Mouse (Mus musculus) CD4-positive, CD25-positive, alpha-beta regulatory T cell, adult 4 months (primary cell): ENCODE results near the gene Dlk2. TPM values are rescaled to one million over a fixed set of nuclear protein-coding genes. Genes with fewer than 3 reads are reported as not detected.

Experiments
- ATAC-seq: one replicate; pipeline ENCODE4 v1.8.0; 2017
- polyA plus RNA-seq, 2 experiments: library from polyadenylated mRNA; unstranded; fragments of 100-300 nt; shearing (Covaris generic); gene quantifications; one replicate each; pipeline ENCODE4 v1.2.1; 2017

The Dlk2 gene
- polyA plus RNA-seq, result not detected

DNA sequence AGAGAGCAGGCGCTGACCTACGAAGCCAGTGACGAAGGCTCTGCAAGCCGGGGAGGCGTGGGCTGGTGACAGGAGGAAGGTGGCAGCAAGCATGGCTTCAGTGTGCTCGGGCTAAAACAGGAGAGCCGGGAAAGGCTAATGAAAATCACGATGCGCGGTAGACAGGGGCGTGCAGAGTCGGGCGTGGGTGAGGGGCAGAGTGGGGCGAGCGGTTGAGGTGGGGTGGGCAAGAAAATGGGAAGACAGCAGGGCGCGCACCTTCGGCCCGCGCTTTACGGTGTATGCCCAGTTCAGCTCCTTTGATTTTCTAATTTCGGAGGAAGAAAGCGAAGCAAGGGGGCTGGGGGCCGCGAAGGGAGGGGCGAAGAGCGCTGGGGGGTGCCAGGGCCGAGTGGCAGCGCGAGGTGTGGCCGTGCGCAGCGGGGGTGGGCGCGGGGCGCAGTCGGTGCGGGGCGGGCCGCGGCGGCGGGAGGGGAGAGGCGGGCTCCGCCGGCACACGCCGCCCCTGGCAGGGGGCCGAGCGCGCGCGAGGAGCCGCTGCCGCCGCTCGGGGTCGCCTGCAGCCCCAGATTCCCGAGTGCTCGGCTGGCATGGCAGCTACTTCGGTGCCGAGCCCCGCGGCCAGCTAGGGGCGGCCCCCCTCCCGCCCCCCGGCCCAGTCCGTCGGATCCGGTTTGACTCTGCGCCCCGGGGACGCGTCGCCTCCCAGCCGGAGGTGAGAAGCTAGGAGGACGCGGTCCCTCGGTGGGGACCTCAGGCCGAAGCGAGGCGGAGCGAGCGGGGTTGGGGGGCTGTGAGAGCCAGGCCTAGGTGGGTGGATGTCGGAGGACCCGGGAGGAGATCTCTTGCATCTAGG is at the start of gene Dlk2:
TSS of gene Dlk2 (plus strand) at position 58 of the 856 bp plus-strand sequence.
- ATAC-seq, result peak; percentile 42

DNA sequence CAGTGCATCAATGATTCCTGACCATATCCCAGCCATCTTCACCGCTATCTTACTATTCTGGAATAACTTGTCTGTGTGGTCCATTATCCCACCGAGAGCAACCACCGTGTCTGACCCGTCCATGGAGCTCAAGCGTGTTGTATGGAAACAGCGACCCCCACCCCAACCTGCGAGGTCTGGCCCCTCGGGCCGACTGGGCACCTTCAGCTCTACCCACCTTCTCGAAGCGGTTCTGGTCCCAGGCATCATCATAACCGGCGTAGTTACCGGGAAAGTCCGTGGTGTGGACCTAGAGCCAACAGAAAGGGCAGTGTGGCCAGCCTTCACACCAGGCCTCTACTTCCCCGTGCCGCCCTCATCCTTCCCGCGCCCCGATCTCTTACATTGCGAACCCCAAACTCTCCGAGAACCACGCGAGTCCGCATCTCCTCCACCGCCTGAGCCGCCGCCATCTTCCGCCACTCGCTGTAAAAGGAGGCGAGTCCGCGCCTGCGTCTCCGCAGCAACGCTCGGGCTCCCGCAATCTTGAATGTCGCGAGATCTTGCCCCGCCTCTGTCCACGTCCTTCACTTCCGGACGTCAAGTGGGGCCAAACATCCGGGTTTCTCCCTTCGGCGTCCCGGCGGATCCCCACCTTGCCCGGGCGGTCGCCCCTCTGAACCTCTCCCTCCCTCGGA is 49.6 kb upstream of the Dlk2 start, which contains the start of the genes Polr1c and Yipf3:
TSS of gene Polr1c (minus strand) at position 543 of the 677 bp plus-strand sequence.
TSS of gene Yipf3 (plus strand) at position 569 of the 677 bp plus-strand sequence.
- ATAC-seq, result peak; percentile 97

DNA sequence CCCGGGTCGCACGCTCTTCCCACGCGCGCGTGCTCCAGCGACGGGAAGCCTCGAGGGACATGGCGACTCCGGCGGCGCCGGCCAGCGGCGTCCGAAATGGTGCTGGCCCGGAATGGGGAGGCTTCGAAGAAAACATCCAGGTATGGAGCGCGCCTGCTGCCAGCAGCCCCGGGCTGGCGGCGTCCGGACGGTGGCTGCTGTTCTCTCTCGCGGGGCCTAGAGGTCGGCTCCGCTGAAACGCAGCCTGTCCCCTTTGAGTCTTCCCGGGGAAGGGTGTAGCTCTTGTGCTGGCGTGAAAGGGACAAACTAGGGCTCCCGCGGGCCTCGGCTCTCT is 49.1 kb upstream of the Dlk2 start:
- ATAC-seq, result peak; percentile 35

DNA sequence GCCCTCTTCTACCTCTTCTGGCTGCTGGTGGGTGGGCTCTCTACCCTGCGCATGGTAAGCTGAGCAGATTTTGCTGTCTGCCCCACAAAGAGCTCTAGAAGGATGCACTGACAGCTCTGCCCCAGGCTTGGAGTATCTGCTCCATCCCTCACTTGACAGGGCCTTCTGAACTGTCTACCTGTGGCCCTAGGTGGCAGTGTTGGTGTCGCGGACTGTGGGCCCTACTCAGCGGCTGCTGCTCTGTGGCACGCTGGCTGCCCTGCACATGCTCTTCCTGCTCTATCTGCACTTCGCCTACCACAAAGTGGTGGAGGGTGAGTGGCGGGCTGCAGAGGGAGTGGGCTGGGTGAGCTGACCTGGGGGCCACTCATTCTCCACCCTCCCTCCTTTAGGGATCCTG is 46.0 kb upstream of the Dlk2 start:
- ATAC-seq, result no peak

DNA sequence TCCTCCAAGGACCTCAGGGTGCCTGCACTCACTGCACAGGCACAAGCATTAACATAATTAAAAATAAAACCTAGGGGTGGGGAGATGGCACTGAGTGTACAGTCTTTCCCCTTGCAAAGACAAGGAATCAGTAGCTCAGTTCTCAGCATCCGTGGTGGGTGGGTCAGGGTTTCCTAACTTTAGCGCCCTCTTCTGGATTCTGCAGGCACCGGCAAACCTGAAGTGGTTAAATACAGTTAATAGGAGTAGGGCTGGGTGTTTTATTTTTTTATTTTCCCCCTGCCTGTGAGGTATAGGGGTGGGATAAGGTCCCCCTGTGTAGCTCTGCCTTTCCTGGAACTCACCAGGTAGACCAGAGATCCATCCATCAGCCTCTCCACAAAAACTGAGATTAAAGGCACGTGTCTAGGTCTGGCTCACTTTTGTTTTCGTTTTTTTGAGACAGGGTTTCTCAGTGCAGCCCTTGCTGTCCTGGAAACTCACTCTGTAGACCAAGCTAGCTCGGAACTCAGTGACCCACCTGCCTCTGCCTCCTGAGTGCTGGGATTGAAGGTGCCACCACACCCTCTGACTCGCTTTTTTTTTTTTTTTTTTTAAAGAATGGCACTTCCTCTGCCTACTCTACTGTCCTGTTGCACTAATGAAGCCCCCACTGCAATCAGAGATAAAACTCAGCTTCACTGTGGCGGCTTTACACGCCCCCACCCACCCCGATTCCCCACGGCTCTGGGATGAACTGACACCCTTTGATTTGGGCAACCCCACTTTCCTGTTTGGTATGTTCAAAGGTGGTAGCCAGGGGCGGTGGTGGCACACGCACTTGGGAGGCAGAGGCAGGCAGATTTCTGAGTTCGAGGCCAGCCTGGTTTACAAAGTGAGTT is 44.4 kb upstream of the Dlk2 start:
- no peak for ATAC-seq

DNA sequence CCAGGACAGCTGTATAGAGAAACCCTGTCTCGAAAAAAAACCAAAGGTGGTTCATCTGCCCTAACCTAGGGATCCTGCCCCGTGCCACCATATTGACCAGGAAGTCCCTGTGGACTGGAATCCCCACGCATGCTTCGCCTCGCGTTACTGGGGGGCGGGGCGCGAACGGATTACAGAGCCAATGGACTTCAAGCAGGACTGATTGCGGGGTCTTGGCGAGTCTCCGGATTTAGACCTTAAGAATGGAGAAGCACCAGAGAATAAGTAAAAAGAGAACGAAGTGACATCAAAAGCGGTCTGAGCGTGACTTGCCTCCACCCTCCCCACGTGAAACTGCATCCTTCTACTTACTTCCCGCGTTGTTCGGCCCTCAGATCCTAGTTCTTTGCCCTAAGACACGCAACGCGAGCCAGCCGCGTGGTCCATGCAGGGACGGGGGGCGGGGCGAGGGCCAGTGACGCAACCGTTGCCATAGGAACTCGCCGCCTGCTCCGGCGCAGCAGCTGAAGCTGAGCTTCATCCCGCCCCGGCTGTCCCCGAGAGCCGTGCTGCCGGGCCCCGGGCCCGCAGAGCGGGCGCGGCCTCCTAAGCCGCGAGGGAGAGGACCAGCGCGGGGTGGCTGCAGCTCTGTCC is 43.7 kb upstream of the Dlk2 start, which contains the start of gene Lrrc73:
TSS of gene Lrrc73 (plus strand) at position 80 of the 633 bp plus-strand sequence.
- peak; percentile 89 for ATAC-seq

DNA sequence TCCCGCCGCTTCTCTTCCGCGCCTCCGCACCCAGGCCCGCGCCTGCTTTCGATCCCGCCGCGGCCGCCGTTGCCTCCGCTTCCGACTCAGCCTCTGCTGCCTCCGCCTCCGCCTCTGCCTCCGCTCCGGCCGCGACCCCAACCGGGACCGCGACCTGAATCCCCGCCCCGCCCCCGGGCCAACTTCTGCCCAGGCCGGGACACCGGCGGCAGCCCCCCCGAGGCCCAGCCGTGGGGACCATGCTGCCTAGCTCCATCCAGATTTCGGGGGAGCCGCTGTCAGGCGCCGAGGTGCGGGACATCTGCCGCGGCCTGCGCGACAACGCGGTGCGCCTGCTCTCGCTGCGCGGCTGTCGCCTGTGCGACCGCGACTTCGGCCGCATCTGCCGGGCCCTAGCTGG is 43.1 kb upstream of the Dlk2 start:
- ATAC-seq, result no peak

DNA sequence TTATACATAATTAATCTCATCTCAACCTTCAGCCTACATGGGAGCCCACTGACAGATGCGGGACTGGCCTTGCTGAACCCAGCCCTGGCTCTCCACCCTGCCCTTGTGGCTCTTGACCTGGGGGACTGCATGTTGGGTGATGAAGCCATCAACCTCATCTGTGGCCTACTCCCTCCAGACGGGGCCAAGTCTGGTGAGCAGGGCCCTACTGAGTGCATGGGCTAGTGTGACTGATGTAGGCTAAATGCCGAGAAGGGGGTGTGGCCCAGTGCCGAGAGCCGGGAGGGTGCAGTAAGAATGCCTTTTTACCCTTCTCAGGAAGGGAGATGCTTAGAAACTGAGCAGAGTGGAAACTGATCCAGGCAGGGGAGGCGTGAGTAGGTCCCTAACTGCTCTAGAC is 42.1 kb upstream of the Dlk2 start:
- no peak for ATAC-seq

DNA sequence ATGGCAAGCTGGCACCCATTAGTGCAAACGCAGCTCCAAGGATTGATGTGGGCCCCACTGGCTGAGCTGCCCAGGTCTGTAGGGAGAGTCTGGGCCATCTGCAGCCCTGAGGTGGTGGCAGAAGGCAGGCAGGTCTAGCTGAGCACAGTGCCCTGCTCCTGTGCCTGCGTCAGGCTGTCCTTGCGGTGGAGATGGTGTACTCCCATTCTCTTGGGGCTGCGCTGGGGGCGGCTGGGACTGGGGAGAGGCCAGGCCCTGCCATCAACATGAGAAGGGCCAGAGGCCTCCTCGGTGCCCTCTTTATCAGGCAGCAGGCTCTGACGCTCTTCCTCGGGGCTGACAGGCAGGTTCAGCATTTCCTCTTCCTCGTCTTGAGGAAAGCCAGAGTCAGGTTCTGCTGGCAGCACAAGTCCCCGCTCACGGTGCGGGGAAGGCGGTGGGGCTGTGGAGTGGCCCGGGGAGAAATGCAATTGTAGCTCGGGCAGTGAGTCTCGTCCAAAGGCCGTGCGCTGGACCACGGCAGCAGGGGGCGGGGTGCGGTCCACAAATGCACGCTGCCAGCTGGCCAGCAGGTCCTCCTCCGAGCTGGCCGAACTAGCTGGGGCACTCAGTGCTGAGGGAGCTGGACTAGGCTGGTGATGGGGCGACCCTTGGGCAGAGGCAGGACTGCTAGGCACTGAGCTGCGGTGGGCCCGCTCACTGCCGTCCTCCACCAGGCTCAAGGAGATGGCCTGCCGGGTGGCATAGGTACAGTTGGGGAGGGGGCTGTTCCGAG is 38.8 kb upstream of the Dlk2 start:
- no peak for ATAC-seq

DNA sequence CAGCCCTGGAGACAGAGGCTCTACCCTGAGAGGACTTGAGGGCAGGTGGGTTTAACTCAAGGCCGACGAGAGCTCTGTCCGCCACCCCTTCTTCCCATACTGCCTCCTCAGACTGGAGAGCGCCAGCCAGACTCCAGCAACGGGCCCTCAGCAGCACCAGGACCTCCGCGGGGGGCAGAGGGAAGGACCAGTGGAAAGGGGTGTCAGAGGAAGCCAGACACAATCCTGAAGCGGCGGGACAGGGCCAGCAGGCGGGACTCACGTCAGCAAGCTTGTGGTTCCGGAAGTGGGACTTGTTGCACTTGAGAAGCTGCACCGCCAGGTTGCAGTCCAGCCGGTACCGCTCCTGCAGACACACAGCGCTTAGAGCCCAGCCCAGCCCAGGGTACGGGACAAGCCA is 37.5 kb upstream of the Dlk2 start:
- ATAC-seq, result no peak

DNA sequence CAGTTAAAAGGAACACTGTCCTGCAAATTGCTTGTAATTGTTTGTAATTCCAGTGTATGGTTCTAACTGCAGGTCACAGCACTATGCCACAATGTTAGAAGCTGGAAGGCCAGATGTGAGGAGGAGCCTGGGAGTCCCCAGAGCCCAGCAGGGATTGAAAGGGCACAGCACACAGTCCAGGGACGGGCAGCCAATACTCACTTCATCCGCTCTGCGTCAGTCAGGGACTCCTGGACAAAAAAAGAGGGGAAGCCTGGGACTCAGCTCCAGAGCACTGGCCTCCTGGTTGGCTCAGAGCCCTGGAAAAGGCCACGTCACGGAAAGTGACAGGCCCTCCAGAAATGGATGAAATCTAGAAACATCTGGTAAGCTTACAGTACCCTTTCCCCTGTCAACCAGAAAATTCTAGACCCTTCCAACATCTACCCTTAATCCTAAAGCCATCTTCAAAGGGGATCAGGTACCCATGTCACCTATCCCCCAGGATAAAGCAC is 35.0 kb upstream of the Dlk2 start:
- no peak for ATAC-seq

DNA sequence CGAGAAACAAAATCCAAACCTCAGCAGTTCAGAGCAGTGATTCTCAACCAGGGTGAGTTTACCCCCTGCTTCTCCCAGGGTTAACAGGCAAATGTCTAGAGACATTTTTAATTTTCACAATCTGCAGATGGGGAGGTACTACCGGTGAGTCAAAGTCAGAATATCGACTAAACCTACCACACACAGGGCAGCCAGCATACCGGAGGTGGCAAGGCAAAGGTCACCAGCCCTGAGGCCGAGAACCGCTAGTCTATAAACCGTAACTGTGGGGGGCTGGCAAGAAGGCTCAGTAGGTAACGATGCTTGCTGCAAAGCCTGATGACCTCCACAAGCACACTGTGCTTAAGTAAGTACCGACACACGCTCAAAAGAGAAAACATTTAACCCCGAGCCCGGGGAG is 31.7 kb upstream of the Dlk2 start:
- no peak for ATAC-seq

DNA sequence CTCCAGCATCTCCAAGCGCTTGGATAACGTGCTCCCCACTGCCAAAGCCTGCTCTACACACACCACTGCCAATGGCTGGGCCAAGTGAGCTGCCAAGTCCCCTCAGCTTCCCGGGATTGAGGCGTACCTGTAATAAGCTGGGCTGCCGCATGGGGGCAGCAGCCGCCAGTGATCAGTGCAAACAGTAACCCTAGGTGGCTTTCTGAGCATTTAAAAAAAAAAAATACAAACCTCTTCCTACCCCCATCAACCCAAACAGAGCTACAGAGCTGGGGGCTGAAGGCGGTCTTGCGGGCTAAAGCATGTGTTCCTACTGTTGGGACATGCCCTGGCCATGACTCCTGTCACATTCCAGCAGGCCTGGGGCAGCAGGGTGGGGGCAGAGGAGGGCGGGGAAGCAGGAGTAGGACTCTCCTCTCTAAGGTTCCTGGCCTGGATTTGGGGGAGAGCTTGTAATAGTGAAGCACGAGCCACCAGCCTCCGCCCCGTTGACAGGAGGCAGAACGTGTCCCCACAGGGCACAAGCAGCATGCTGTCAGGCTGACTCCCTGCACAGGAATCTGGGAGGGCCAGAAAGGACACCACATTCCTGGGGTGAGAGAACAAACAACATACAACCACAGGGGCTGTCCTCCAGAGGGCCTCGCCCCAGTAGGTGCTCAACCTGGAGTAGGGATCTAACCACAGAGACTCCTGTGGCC is 31.2 kb upstream of the Dlk2 start:
- peak; percentile 62 for ATAC-seq

DNA sequence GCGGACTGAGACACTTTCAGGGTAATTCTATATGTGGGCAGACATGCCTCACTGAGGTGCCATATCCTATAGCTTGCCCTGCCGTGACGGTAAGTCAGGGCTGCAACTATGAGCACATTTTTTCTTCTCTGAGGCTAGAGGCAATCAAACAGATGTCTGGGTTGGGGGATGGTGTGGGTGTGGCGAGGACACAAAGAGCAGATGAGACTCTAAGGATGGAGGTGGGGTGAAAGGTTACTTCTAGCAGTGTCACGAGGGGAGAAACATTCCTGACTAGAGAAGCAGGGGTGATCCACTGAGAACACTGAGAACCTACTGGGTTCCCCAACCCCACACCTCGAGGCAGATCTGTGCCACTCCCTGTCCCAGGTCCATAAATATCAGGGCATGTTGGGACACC is 30.2 kb upstream of the Dlk2 start:
- ATAC-seq, result no peak

DNA sequence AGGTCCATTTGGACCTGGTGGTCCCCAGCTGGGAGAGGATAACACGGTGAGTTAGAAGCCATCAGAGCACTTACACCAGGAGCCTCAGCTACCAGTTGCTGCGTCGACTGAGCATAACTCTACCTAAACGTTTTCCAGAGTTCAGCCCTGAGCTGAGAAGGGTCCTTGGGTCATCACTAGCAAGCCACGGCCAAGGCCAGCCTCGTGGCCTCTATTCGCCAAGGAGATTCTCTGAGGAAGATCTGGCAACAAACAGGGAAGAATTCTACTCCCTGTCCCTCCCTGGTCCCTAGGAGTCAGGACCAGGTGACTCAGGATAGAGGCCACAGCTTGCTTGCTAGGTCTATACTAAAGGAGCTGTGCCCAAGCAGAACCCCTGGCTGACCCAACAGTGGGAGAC is 29.7 kb upstream of the Dlk2 start:
- ATAC-seq, result no peak

DNA sequence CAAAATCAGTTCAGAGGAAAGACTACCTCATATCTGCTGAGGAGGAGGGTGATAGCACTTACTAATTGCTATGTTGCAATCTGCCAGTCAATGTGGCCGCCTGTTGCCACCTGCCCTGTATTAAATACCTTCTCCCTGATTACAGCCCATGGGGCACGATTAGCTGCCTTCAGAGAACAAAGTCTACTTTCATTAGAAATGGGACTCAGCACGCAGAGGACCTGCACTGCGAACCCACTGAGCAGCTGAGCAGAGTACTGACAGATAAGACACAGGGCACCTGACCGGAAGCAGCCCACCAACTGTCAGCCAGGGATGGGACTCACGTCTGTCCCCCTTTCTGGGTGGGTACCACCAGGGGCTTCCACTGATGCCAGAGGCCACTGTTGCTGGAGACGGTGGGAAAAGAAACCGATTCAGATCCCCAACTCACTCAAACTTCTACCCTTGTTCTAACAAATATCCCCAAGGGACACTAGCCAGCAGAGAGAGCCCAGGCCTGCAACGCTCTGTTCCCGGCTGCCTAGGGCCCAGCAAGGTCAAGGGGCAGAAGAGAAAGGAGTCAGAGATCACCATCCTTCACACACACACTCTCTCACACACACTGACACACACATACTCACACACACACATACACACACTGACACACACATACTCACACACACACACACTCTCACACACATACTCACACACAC is 29.0 kb upstream of the Dlk2 start:
- ATAC-seq, result no peak

DNA sequence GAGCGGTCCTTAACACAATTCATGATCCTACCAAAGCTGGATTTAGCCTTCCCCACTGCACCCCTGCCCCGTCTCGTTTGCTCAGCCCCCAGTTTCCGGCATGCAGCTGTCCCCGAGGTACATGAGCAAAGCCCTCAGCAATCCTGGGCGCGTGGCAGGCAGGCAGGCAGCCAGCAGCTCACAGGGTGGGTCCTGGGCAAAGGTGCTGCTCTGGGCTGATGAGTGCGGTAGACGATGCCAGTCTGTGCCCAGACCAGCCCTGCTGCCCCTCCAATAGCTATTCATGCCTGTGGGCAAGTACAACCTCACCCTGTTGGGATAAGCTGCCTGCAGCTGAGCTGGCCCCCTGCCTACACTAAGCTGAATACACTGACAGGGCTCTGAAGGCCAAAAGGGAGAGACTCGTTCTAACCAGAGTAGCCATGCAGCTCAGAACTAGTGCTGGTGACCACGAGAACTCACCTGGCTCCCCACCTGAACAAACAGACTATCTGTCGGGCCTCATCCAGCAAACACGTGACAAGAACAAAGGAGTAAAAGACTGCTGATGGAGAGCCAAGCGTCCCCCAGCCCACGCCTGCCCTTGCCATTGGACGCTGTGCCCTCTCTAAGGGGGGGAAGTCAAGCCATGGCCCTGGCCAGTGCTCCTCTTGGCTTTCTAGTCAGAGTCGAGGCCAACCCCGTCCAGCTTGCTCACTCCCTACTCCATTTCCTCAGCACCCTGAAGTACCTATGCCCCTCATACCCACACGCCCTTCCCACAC is 27.3 kb upstream of the Dlk2 start:
- no peak for ATAC-seq

DNA sequence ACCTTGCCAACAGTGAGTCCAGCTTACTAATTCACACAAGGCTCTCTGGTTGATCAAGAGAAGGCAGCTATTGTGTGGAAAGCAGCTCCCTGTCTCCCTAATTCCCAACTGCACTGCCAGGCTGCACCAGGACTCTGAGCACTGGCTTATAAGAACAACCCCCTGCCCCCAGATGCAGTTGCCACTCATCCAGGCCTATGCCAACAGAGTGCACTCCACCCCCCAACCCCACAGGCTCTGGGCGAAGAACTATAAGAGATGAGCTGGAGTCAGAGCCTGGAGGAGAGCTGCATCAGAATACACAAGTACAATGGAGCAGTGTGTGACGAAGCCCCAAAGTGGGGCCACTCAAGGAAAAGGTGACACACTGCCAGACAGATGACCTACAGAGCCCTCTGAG is 25.2 kb upstream of the Dlk2 start:
- ATAC-seq, result no peak

DNA sequence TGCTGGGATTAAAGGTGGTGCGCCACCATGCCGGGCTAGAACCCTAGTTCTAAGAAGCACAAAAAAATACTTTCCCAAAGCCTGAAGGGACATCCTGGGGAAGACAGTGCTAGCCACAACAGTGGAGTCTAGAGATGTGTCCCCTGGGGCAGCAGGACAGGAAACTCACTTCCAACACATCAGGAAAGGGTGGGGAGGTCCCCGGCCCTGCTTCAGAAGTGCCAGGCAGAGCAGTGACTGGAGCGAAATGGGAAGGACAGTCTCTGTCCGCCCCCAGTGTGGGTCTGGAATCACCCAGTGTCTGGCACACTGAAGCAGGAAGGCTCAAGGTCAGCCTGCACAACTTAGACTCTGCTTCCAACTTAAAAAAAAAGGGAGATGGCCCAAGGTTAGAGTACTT is 24.5 kb upstream of the Dlk2 start:
- no peak for ATAC-seq
